Mouse (Mus musculus): ENCODE measurements around the gene Ndufb5.

- no peak for TF ChIP-seq CTCF (IDR thresholded peaks at IDR 0.05; ENCODE audit: extremely low read depth, insufficient read depth, low read length)
- TF ChIP-seq POLR2A (IDR thresholded peaks at IDR 0.05; ENCODE audit: extremely low read depth, insufficient read depth, low read length): no peak
Observed at GRCm38 (mm10) chr3:32708052-32708367, 28.8 kb upstream of the Ndufb5 start.
